Mouse (Mus musculus) ES-E14 (cell line): ENCODE data around the gene AI837181.

Experiments
- CHD2 ChIP-seq: IDR thresholded peaks from 2 replicates; pipeline ENCODE4 v1.6.1; 2014; ENCODE audit warnings: mild to moderate bottlenecking, low read depth, low read length, inconsistent platforms
- MAFK ChIP-seq: IDR thresholded peaks from 2 replicates; pipeline ENCODE4 v1.6.1; 2014; ENCODE audit warnings: mild to moderate bottlenecking, low read depth, low read length, inconsistent platforms; ENCODE audit not compliant: insufficient read depth
- ZNF384 ChIP-seq: IDR thresholded peaks from 2 replicates; pipeline ENCODE4 v1.6.1; 2012; ENCODE audit warnings: low read depth, low read length, inconsistent platforms

DNA sequence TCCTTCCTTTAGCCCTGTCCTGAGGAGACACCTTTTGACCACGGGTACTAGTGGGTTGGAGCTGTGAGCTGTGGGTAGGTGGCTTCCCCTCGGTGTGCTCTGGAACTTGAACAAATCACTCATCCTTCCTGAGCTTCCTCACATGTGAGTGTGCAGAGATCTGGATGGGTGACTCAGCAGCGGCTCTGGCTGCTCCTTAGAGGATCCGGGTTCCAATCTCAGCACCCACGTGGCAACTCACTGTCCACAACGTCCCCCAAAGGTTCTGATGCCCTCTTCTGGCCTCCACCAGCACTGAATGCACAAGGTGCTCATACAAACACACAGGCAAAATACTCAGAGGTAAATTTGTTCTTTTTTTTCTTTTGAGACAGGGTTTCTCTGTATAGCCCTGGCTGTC, 26.8 kb downstream of the AI837181 start:
- no peak for TF ChIP-seq CHD2
- no peak for TF ChIP-seq ZNF384
- TF ChIP-seq MAFK = no peak
